ENCODE assay signal across 31 mouse cellular contexts in the genomic region with DNA sequence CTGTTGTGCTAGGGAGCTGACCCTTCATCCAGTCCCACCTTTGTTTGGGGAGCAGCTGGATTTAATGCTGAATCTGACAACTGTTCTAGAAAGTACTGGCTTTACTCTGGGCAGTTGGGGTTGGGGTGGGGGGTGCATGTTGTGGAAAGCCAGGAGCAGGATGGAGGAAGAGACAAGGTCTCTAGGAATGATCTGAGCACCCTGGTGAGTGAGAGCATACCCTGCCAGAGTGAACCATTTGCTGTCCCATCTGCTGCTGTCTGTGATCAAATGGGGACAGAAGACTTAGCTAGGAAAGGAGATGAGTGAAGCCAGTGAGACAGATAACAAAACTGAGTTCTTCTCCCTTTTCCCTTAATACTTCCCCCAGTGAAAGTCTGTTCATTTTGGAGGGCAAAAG. TPM values are rescaled to one million over a fixed set of nuclear protein-coding genes. Genes with fewer than 3 reads are reported as not detected.
DNase-seq lines count a peak whose midpoint lies in the region; ATAC-seq and TF ChIP-seq lines count a peak whose summit lies in the region.
"Had no signal": no experiment of that assay in that cellular context is flagged by ENCODE, and none has a peak within 500 bp of the region (broad histone marks: within the 10 kb centered on the region; RNA-seq: fewer than 3 reads in every experiment).

No protein-coding gene starts in this region.

- H3K27ac ChIP-seq in hindbrain, postnatal 0 days, result no peak overlapping the region
- no peak overlapping the region for H3K27ac ChIP-seq in hindbrain, embryonic 14.5 days
- H3K27ac ChIP-seq in forebrain, embryonic 13.5 days, result no peak overlapping the region
- H3K27ac ChIP-seq: embryonic facial prominence, embryonic 13.5 days; forebrain, embryonic 10.5 days; hindbrain, embryonic 13.5 days; liver, embryonic 14.5 days; midbrain, embryonic 15.5 days; stomach, postnatal 0 days had no signal

- no peaks in the 10 kb centered on the region for H3K4me1 ChIP-seq in hindbrain, postnatal 0 days (ENCODE audit: insufficient read depth, low read length)
- no peaks in the 10 kb centered on the region for H3K4me1 ChIP-seq in hindbrain, embryonic 14.5 days (replicated peaks; ENCODE audit: control insufficient read depth, insufficient read depth, low read length)
- peaks cover 10% of the 10 kb centered on the region; the same call in 1 of the 2 replicates for H3K4me1 ChIP-seq in forebrain, embryonic 13.5 days
- H3K4me1 ChIP-seq: embryonic facial prominence, embryonic 13.5 days; midbrain, embryonic 15.5 days had no signal

- no peaks in the 10 kb centered on the region for H3K27me3 ChIP-seq in hindbrain, postnatal 0 days (ENCODE audit: insufficient read depth, low read length)
- peaks cover 20% of the 10 kb centered on the region; the same call in 1 of the 2 replicates for H3K27me3 ChIP-seq in hindbrain, embryonic 14.5 days (ENCODE audit: control insufficient read depth, insufficient read depth, low read length)
- H3K27me3 ChIP-seq in forebrain, embryonic 13.5 days, result peaks cover 20% of the 10 kb centered on the region

- no peak for ATAC-seq in hindbrain, postnatal 0 days
- ATAC-seq in hindbrain, embryonic 14.5 days (ENCODE audit: low FRiP score), result no peak
- no peak for ATAC-seq in forebrain, embryonic 13.5 days
- ATAC-seq: CD4-positive, CD25-positive, alpha-beta regulatory T cell, adult 4 months; forebrain, embryonic 16.5 days; midbrain, embryonic 15.5 days had no signal

- no peak overlapping the region for H3K4me3 ChIP-seq in hindbrain, postnatal 0 days (ENCODE audit: low read length)
- no peak overlapping the region for H3K4me3 ChIP-seq in hindbrain, embryonic 14.5 days (replicated peaks; ENCODE audit: low read length)
- H3K4me3 ChIP-seq in forebrain, embryonic 13.5 days, result no peak overlapping the region
- H3K4me3 ChIP-seq: embryonic facial prominence, embryonic 13.5 days; forebrain, embryonic 10.5 days; gastrocnemius, adult 2 months; hindbrain, embryonic 13.5 days; midbrain, embryonic 15.5 days had no signal

- no peak overlapping the region for H3K9ac ChIP-seq in hindbrain, postnatal 0 days (replicated peaks; ENCODE audit: low read length)
- no peak overlapping the region for H3K9ac ChIP-seq in hindbrain, embryonic 14.5 days
- no peak overlapping the region for H3K9ac ChIP-seq in forebrain, embryonic 13.5 days
- H3K9ac ChIP-seq: embryonic facial prominence, embryonic 13.5 days; hindbrain, embryonic 13.5 days; liver, embryonic 14.5 days; midbrain, embryonic 15.5 days had no signal

- H3K36me3 ChIP-seq in hindbrain, postnatal 0 days (ENCODE audit: insufficient read depth, low read length), result no peaks in the 10 kb centered on the region
- H3K36me3 ChIP-seq in hindbrain, embryonic 14.5 days (replicated peaks; ENCODE audit: control insufficient read depth, insufficient read depth), result no peaks in the 10 kb centered on the region
- H3K36me3 ChIP-seq in forebrain, embryonic 13.5 days (ENCODE audit: poor library complexity, severe bottlenecking), result no peaks in the 10 kb centered on the region
- H3K36me3 ChIP-seq: embryonic facial prominence, embryonic 13.5 days; forebrain, embryonic 10.5 days; hindbrain, embryonic 13.5 days; midbrain, embryonic 15.5 days had no signal

- no peaks in the 10 kb centered on the region for H3K9me3 ChIP-seq in hindbrain, postnatal 0 days (ENCODE audit: low read length)
- no peaks in the 10 kb centered on the region for H3K9me3 ChIP-seq in hindbrain, embryonic 14.5 days (ENCODE audit: control insufficient read depth, low read length)
- no peaks in the 10 kb centered on the region for H3K9me3 ChIP-seq in forebrain, embryonic 13.5 days (replicated peaks)
- H3K9me3 ChIP-seq: embryonic facial prominence, embryonic 13.5 days; forebrain, embryonic 10.5 days; hindbrain, embryonic 13.5 days; midbrain, embryonic 15.5 days had no signal

- peak; percentile 34 for DNase-seq in hindbrain, postnatal 0 days (ENCODE audit: low spot score)
- DNase-seq in hindbrain, embryonic 14.5 days (ENCODE audit: low spot score), result no peak
- DNase-seq in cerebellum, adult 11-12 months, result peak; percentile 58
- DNase-seq in cerebellum, adult 9-11 months, result peak; percentile 65
- DNase-seq in Muller cell, postnatal 12 days (ENCODE audit: inconsistent ontology term), result no peak
- no peak for DNase-seq in lung, postnatal 10 days
- DNase-seq: adrenal gland, postnatal 25 days; embryo, embryonic 11 days; gastrocnemius, adult 2 months; gastrocnemius, postnatal 36 days; heart, adult 18-20 months; heart, postnatal 36 days; kidney, adult 2 months; kidney, postnatal 4 days; liver; lung, adult 2 months; lung, postnatal 14 days; right cerebral cortex, postnatal 4 days; thymus, adult 2 months; thymus, postnatal 36 days had no signal

- H3K4me2 ChIP-seq in hindbrain, postnatal 0 days (ENCODE audit: low read depth, low read length), result no peak overlapping the region
- no peak overlapping the region for H3K4me2 ChIP-seq in hindbrain, embryonic 14.5 days (replicated peaks)
- H3K4me2 ChIP-seq in forebrain, embryonic 13.5 days, result no peak overlapping the region
- H3K4me2 ChIP-seq: embryonic facial prominence, embryonic 13.5 days; heart, embryonic 11.5 days; hindbrain, embryonic 13.5 days; midbrain, embryonic 15.5 days had no signal

- no peak for TF ChIP-seq CTCF in hindbrain, postnatal 0 days (IDR thresholded peaks at IDR 0.05; ENCODE audit: low read depth)

RNA-seq across cellular contexts. Expression of gene Rai2, which starts 13.2 kb away (rescaled TPM):
- 11.5 and 12.3 TPM in 2 replicates for total RNA-seq in hindbrain, postnatal 0 days (2014; rRNA removed)
- polyA plus RNA-seq in hindbrain, postnatal 0 days (2015; fragmentation: Nextera tagmentation; extraction: Ambion mirVana), result 9.9 and 12.9 TPM in 2 replicates
- 22.3 and 23.5 TPM in 2 replicates for polyA plus RNA-seq in hindbrain, embryonic 14.5 days (2014; fragmentation: Nextera tagmentation; extraction: Ambion mirVana)
- 10.5 and 13.2 TPM in 2 replicates for polyA plus RNA-seq in forebrain, embryonic 13.5 days (2015; fragmentation: Nextera tagmentation; extraction: Ambion mirVana)
- total RNA-seq: neutrophil, adult 5-6 weeks had no signal
- polyA plus RNA-seq: CD4-positive, CD25-positive, alpha-beta regulatory T cell, adult 4 months had no signal

Comparison
In these comparisons a context has a peak if more than half of its experiments do, and no peak if none do; other contexts are left out.
1. DNase-seq: peak in hindbrain, postnatal 0 days (single experiment), cerebellum, adult 11-12 months (single experiment) and cerebellum, adult 9-11 months (single experiment); none in hindbrain, embryonic 14.5 days (single experiment), Muller cell, postnatal 12 days (single experiment) and lung, postnatal 10 days (single experiment).